Mouse (Mus musculus) MEL (cell line): ENCODE measurements at regions not wholly inside any gene's neighbourhood (a gene's known extent, or its start where the extent isn't known, plus 50 kb on each side); places are given as distances from the start of the nearest gene placed in this dataset.

ENCODE experiments used
- CHD1 ChIP-seq: IDR thresholded peaks from 2 replicates; pipeline ENCODE4 v1.6.1; 2012; ENCODE audit warnings: low read depth, mild to moderate bottlenecking, inconsistent platforms, low read length, improper control_type of control experiment
- CHD2 ChIP-seq: IDR thresholded peaks from 2 replicates; pipeline ENCODE4 v1.6.1; 2011; ENCODE audit warnings: low read length, improper control_type of control experiment
- CTCF ChIP-seq, 3 experiments: IDR thresholded peaks in 2 of 3; conservative IDR thresholded peaks in 1 of 3; 2 replicates each; pipeline ENCODE4 v1.5.1; 2011 to 2012; ENCODE audit warnings: low read length in 3 of 3, low read depth in 2 of 3, mild to moderate bottlenecking in 2 of 3, improper control_type of control experiment in 1 of 3, inconsistent platforms in 1 of 3, mixed read lengths in 1 of 3, moderate library complexity in 1 of 3; ENCODE audit not compliant: control insufficient read depth in 1 of 3, insufficient read depth in 1 of 3, poor library complexity in 1 of 3, severe bottlenecking in 1 of 3
- EP300 ChIP-seq, 2 experiments: IDR thresholded peaks; 2 replicates each; pipeline ENCODE4 v1.6.1; 2011; ENCODE audit warnings: improper control_type of control experiment in 2 of 2, low read length in 2 of 2, low read depth in 1 of 2, mild to moderate bottlenecking in 1 of 2
- ETS1 ChIP-seq: IDR thresholded peaks from 2 replicates; pipeline ENCODE4 v1.6.1; 2012; ENCODE audit warnings: low read depth, mild to moderate bottlenecking, inconsistent platforms, low read length, improper control_type of control experiment, moderate library complexity
- GATA1 ChIP-seq: IDR thresholded peaks from 2 replicates; pipeline ENCODE4 v1.6.1; 2011; ENCODE audit warnings: low read depth, low read length, improper control_type of control experiment
- MAZ ChIP-seq: IDR thresholded peaks from 2 replicates; pipeline ENCODE4 v1.6.1; 2012; ENCODE audit warnings: low read depth, mild to moderate bottlenecking, inconsistent platforms, low read length, improper control_type of control experiment
- POLR2A ChIP-seq, 2 experiments: IDR thresholded peaks; 2 replicates each; pipeline ENCODE4 v1.6.1; 2011 to 2012; ENCODE audit warnings: low read length in 2 of 2, mild to moderate bottlenecking in 2 of 2, control low read depth in 1 of 2, improper control_type of control experiment in 1 of 2, low read depth in 1 of 2, moderate library complexity in 1 of 2; ENCODE audit not compliant: control insufficient read depth in 1 of 2, insufficient read depth in 1 of 2, poor library complexity in 1 of 2
- POLR2AphosphoS2 ChIP-seq: IDR thresholded peaks from 2 replicates; pipeline ENCODE4 v1.6.1; 2011; ENCODE audit warnings: low read length, improper control_type of control experiment
- SIN3A ChIP-seq: IDR thresholded peaks from 2 replicates; pipeline ENCODE4 v1.6.1; 2012; ENCODE audit warnings: low read length, improper control_type of control experiment, inconsistent platforms
- SMC3 ChIP-seq: IDR thresholded peaks from 2 replicates; pipeline ENCODE4 v1.6.1; 2011; ENCODE audit warnings: low read depth, low read length, improper control_type of control experiment
- USF1 ChIP-seq: IDR thresholded peaks from 2 replicates; pipeline ENCODE4 v1.6.1; 2014; ENCODE audit warnings: low read depth, mild to moderate bottlenecking, inconsistent platforms, low read length, improper control_type of control experiment, moderate library complexity
- ZMIZ1 ChIP-seq: IDR thresholded peaks from 2 replicates; pipeline ENCODE4 v1.6.1; 2012; ENCODE audit warnings: low read depth, mild to moderate bottlenecking, inconsistent platforms, low read length, improper control_type of control experiment, moderate library complexity

- TF ChIP-seq POLR2A (IDR thresholded peaks at IDR 0.05; ENCODE audit: control insufficient read depth in 1 of 2, insufficient read depth in 1 of 2, low read depth in 1 of 2, low read length in 2 of 2, poor library complexity in 1 of 2) (no peak), POLR2AphosphoS2 (no peak), MAZ (no peak), ETS1 (no peak), CTCF (IDR thresholded peaks at IDR 0.05 in 2 of 3, conservative IDR thresholded peaks at IDR 0.05 in 1 of 3; ENCODE audit: control insufficient read depth in 1 of 3, insufficient read depth in 1 of 3, low read depth in 2 of 3, low read length in 3 of 3, poor library complexity in 1 of 3, severe bottlenecking in 1 of 3) (no peak), USF1 (no peak), EP300 (IDR thresholded peaks at IDR 0.05; ENCODE audit: low read depth in 1 of 2, low read length in 2 of 2) (no peak), SMC3 (no peak), CHD2 (no peak), SIN3A (no peak), GATA1 (no peak), ZMIZ1 (no peak), CHD1 (no peak)
Observed at GRCm38 (mm10) chr14:48752579-48752905, 78.9 kb upstream of the Otx2 start.
